Mouse (Mus musculus) cerebellum, adult 11 months (tissue): ENCODE data around the gene Gm11985.
"Not testable (repeated sequence)": the region's sequence is repeated elsewhere in the genome, so short reads cannot be mapped to it uniquely, and the experiment has no call there.

Experiments used
- DNase-seq: peaks from one replicate; pipeline ENCODE4 v3.0.0; 2022

The Gm11985 gene

DNA sequence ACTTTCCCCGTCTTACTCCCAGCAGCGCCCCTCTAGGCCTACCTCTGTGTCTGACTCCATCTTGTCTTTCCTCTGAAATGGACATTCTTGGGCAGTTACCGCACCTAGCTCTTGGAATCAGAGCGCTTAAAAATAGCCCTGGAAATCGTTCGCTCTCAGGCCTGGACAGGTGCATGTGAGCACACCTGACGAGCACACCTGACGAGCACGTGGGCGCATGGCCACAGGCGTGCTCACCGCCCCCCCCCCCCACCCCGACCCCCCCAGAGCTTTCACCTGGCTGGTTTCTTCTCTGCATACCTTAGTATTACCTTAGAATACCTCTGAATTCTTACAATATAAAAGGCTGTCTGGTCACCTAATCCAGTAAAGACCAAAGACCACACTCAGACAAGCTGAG, at the start of gene Gm11985:
Gene Gm11985, minus strand, starts transcription at position 101 of the 400 bp plus-strand sequence.
- no peak for DNase-seq

DNA sequence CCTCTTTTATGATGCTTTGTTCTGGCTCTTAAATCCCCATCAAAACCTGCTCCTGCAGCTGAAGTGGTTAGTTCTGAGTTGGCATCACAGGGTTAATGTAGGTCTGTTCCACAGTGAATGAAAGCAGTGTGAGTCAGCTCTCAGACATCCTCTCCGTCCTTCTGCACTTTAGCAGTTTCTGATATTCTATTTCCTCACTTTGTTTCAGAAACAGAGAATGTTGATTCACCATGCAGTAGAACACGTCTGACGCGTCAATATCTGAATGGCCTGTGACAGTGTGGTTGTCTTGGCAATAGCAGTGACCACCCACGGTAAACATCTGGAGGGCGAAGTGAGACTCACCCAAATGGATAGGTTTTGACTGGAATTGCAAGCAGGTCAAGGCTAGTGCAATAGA, 49.3 kb upstream of the Gm11985 start:
- DNase-seq: no peak

DNA sequence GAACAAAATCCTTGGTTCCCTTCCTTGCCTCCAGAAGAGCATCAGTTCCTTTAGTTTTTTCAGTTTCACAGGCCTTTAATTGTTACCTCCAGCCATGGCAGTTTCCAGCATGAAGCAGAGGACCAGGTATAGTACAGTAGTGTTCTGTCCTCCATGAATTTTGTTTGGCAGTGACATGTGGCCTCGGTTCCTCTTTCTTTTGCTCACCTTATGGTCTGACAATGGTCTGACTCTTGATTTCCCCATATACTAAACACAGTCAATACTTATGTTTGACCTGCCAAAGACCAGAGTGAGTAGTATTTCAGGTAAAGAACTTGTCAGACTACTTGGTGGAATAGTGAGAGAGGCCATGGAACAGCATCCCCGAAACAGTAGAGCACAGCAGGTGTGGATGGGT, 48.4 kb upstream of the Gm11985 start:
- DNase-seq: no peak

DNA sequence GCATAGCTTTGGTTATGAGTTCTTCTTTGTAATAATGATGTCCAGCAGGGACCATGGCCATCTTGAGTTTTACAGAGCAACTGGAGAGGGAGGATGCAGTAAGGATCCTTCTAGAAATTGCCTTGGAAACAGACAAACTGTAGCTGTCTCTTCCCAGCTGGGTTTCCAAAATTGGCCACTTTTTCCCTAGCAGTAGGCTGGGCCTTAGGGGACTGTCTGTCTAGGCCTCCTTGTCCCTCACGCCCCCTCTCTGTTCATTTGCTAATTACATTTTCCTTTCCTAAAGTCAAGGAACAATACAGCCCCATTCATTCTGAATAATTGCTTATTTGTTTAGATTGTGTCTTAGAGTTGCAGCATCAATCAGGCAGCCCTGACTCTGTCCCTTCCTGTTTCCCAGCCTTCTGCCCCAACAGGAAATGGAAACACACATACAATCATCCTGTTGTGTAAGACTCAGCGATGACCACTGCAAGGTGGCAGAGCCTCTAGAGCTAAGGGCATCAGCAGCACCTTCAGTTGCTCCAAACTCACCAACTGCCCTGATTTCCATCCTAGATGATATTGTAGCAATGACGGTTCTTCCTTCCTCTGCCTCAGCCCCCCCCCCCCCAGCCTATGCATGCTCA, 46.7 kb upstream of the Gm11985 start:
- DNase-seq: no peak

DNA sequence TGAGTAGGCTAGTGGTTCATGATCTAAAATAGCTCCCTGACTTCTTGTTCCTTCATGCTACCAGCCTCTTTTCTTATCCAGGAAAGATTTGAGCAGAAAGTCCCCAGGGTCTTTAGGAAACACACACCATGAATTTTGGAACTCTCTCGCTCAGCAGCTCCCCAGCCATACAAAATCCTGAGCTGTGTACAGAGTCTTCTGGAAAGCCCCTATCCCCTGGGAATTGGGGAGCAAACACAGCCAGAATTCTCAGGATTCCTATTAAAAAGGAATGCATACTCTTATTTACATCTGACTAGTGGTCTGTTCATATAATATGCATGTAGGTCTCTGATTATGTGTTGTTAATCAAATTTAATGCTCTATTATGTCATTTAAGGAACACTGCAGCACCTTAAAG, 46.1 kb upstream of the Gm11985 start:
- no peak for DNase-seq

DNA sequence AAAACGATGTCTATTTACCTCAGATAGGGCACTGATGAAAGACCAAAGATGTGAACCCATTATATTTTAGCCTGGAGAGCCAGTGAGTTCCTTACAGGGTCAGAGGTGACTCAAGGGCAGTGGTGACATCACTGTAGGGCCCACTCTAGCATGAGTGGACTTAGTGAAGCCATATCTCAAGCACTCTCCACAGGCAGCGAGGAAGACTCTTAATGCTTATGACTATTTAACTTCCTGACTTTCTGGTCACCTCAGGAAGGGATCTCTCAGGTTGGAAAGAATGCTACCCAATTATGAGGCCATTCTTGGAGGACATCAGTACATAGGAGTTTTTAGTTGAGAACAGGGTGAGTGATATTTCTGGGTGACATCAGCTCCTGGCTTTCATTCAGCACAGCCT, 45.0 kb upstream of the Gm11985 start:
- DNase-seq: no peak

DNA sequence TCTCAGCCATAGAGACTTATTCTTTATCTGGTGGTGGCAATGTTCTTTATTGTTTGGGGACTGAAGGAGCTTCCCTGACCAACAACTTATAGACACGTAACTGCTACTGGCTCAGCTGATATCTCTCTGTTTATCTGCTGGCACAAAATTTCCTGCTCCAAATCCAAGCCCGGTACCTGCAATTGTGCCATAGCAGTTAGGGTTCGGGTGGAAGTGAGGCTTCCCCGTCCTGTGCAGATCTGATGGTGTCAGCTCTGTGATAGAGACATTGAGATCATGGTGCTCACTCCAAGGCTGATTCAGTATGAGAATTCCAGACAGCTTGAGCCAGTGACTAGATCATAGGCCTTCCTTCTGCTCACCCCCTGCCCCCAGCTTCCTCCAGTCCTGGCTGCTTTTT, 43.6 kb upstream of the Gm11985 start:
- DNase-seq: no peak

DNA sequence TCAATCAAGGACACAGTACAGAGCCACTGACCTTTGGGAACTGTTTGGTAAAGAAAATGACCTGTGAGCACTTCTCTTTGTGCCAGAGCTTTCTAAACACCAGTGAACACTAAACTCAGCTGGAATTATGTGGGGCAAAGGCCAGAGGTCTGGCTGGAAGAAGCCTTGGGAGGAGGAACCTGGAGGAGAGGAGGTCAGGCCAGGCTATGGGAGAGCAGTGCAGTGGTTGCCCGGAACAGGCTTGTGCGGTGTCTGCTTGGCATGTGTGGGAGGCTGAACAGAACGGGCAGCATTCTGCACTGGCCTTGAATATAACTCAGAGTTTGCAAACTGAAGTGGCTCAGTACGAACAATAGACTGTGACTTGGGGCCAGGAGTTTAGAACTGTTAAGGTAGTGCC, 41.6 kb upstream of the Gm11985 start:
- no peak for DNase-seq

DNA sequence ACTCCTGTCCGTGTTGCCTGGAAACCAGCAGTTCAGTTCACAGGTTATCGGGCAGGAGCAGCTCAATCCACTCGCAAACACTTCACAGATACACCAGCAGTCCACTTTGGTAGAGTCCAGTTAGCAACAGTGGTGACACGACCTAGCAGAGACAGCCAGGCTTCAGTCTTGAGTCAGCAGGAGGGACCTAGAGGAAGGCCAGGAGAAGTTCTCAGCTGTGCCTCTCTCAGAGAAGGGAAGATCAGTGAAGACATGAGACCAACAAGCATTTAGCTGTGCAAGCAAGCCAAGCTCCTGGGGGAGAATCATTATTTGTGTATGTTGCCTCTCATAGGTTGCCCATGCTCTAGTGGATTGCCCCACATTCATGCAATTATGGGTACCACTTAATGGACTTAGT, 39.7 kb upstream of the Gm11985 start:
- no peak for DNase-seq

DNA sequence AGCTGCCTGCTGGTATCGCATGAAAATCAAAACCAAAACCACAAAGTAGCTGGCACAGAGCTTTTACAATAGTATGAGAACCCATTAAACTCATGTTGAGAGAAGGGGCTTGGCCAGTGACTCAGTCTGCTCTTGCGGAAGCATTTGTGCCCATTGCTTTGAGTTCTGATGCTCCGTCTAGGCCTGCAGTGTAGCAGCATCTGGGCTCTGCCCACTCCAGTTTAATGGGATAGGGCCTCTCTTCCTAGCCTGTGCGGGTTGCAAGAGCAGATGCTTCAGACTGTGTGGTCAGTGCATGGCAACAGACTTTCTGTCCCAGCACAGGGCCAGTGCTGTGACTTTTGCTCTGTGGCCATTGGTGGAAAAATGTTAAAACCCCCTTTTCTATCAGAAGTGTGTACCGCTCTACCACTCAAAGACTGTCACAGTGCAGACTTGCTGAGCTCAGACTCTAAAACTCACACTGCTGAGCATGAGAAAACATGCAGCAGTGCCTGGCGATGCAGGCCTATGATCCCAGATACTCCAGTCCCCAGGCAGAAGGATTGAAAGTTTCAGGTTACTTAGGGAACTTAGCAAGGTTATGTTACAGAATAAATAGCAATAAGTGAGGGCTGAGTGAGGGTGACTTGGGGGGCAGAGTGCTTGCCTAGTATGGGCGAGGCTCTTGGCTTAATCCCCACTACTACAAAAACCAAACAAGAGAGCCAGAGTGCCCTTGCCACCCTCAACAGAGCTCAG, 38.6 kb upstream of the Gm11985 start:
- no peak for DNase-seq

DNA sequence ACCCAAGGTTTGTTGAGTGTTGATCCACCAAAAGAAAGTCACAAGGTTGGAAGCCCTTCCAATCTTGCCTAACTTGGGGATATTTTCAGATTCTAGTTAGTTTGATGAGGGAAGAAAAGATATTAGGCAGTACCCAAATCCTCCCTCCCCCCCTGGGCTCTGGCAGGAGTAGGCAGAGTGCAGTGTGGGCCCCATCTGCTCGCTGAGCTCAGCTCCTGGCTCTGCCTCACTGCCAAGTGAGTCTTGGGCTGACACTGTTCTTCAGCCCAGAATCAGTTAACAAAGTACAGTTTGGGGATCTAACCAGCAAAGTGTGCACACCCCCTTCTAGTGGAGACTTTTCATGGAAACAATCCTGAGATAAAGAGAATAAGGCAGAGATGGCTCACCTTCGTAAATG, 37.8 kb upstream of the Gm11985 start:
- DNase-seq: no peak

DNA sequence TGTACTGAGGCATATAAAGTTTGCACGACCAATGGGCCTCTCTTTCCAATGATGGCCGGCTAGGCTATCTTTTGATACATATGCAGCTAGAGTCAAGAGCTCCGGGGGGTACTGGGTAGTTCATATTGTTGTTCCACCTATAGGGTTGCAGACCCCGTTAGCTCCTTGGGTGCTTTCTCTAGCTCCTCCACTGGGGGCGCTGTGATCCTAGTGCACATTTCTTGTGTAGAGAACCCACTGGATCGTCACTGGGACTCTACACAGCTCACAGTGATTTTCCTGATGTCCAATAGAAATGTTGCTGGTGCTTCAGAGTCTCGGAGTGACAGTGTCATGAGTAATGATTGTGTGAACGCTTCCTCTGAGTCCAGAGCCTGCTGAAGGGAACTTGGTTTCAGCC, 33.5 kb upstream of the Gm11985 start:
- DNase-seq: not testable (repeated sequence)

DNA sequence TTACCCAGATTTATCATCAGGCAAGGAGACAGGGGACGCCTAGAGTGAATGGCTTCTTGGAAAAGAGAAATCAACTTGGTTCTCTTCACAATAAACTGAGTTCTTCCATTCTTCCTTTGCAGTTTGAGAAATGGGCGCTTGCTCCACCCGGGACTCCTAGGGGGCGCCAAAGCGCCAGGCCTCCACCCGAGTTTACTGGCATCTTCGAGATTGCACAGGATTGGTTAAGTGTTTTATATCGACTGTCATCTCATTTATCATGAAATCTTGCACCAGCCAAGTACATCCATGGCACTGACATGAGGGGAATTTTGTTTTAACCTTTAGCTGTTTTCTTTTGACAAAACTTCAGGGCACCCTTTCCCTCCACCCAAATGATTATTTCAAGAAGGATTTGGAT, 27.3 kb upstream of the Gm11985 start:
- DNase-seq: no peak

DNA sequence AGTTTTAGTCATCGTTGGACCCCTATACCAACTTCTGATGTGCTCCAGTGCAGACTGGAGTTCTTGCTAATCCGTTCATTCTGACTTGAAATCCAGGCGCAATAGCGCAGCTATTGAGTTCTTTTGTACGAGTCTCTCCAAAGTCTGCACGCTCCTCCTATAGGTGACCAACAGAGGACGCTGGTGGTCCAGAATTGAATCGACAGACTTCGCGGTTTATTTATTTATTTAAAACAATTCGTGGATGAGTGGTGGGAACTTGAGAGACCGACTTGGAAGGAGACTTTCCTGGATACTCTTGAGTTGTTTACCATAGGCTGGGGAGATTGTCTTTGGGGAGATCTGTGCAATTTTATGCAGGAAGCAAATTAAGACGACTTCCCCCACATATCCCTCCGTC, 26.4 kb upstream of the Gm11985 start:
- no peak for DNase-seq

DNA sequence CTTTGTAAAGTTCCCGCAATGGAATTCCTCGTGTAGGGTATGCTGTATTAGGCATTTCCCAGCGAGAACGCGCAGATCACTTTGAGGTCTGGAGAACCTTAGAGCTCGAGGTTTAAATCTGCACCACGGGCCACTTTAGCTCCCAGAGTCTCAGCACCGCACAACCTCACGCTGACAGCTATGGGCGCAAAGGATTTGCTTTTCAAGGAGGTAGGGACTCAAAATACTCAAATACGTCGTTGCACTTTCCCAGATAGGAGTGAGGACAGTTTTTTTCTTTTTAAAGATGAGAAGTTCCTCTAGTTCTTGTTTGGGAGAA, 25.9 kb upstream of the Gm11985 start:
- DNase-seq: no peak

DNA sequence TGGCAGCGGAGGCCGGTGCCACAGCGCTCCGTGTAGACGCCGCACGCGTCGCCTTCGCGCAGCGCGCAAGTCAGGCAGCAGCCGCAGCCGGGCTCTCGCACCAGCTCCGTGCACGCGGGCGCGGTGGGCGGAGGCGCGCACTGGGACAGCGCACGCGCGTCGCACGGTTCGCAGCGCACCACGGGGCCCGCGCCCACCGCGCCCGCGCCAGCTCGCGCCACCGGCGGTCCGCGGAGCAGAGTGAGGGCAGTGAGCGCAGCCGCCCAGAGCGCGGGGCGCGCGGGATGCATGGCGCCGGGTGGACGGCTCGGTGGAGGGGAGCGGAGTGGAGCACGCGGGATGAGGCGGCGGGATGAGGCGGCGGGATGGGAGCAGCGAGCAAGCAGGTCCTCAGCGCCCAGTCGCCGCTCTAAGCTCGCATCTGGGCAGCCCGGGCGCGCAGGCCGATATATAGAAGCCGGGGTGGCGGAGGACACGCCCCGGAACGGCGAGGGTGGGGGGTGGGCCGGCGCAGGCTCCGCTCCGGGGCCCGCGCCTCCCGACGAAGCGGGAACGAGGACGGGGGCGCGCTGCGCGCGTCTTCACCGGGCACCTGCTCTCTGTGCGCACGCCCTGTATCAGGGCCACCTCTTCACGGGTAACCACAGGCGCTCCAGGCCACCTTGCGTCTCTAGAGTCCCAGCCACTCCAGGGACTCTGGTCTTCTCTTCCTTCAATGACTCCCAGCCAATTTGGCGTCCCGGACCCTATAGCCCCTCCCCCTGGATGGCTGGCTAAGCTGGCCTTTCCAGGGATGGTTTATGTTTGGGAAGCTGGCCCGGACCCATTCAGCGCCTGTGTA, 25.4 kb upstream of the Gm11985 start, which contains the start of gene Igfbp3:
Gene Igfbp3, minus strand, starts transcription at position 423 of the 841 bp plus-strand sequence.
- peak; percentile 21 for DNase-seq

DNA sequence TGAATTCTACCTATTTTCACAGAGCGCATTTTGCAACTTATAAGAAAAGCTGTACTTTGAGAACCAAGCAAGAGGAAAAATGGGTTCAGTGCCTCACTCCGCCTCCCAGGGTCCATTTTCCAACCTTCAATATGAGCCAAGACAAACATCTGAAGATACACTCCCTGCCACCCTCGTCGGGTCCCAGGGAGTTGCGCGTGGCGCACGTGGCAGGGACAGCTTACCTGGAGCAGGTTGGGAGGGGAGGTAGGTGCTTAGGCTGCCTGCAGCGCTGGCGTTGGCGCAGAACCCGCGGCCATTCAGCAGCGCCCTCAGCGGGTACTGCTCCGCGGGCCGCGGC, 24.8 kb upstream of the Gm11985 start:
- no peak for DNase-seq

DNA sequence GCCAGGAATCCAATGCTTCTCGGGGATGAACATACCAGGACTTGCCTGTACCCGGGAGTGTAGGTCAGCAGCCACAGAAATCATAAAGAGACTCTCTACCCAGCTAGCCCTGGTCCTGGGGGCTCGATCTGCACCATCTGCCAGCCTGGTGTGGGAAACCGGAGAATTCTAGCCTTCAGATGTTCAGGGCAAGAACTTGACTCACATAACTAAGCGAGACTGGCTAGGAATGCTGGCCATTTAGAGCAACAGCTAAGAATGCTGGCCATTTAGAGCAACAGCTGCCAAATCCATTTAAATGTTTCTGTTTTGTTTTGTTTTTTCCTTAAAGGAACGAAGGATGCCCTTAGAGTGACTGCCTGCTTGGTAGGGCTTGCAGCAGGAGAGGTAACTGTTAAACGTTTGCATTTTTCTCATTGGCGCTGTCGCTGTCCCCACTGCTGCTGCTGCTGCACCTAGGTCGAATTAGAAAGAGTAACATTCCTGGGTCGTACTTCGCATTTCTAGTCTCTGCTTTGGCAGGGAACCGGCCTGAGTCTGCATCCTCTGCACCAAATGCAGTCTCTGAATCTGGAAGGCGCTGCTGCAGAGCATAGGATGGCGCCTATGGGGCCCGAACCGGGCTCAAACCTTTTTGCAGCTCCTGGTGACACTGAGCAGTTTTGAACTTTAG, 23.9 kb upstream of the Gm11985 start:
- no peak for DNase-seq

DNA sequence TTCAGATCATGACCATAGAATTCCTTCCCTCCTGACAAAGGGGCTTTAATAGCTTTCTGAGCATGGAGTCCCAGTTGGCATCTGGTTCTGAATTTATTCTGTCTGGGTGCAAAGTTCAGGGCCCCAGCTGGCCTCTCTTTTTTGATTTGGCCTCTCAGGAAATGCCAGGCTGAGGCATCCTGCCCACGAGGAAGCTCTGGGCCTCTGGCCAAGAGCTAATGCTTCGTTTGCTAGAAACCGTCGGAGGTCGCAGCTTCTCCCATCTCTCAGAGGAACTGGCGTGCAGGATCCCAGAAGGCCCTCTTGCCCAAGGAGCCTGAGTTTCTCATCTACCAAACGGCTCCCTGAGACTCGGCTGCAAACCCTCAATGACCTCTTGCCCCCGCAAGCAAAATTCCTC, 22.8 kb upstream of the Gm11985 start:
- DNase-seq: no peak

DNA sequence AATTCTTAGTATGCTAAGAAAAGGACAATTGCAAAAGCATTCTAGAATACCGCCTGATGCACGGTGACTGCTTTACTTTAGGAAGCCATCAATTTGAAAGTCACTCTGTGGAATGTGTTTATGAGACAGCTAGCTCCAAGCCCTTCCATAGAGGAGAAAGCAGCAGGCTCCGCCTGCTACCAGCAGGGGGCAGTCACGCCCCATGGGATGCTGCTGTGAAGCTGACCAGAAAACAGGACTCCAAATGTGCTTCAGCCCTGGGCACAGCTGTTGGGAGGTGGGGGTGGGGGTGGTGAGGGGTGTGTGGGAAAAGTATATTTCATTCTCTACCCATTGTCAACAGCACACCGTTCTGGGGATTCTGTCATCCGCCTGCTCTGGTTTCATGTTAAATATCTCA, 22.0 kb upstream of the Gm11985 start:
- DNase-seq: peak; percentile 32

DNA sequence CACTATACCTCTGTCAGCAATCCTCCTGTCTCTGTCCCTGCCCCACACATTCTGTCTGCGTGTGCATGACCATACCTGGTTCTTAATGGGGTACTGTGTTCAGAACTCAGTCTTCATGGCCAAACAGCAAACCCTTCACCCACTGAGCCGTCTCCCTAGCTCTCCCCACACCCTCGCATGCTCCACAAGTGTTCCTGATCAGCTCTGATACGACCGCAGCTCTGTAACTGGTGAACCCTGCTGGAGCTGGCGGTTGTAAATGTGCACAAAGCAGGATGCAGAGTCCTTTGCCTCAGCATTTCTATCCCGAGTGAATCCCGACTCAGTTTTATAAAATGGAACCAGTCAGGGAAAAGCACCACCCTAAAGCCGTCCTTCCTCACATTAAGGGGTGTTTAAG, 15.5 kb upstream of the Gm11985 start:
- DNase-seq: no peak

DNA sequence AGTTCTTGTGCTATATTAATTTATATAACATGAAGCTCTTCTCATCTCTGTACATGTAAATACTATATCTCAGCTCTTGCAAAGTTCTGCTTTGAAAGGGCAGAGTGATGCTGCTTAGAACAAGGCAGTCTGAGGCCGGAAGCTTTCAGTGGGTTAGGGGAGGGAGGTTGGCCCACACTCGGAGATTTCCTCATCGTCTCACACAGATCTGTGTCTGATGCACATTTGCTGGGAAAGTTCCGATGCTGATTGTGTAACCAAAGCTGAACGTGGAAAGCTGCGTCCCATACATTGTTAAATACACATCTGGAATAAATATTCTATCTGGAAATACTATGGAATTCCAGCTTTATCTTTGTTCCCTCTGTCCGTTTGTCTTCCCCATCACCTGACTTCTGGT, 13.8 kb upstream of the Gm11985 start:
- no peak for DNase-seq

DNA sequence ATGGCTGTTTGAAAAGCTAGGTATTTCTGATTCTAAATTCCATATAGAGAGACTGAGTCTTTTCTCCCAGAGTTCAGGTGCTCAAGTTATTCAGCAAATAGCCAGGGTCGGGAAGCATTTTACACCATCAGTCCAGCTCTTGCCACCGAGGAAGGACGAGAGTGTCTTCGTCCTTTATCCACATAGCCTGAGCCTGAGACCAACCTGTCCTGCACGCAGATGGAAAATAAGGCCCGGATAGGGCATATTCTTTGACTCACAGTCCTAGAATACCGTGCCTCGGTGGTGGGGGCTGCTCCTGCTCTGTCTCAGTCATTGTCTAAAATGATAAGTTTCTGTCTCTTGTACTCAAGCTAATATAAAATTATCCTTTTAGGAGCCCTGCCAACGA, 12.0 kb upstream of the Gm11985 start:
- no peak for DNase-seq
